ENCODE assay signal across 9 mouse cellular contexts in genomic region chr10:81431526-81432168, GRCm38 (mm10). TPM values are rescaled to one million over a fixed set of nuclear protein-coding genes. Genes with fewer than 3 reads are reported as not detected.
A peak's percentile ranks its signal among the peaks of the same experiment; 100 is the strongest.
DNase-seq lines count a peak whose midpoint lies in the region; ATAC-seq and TF ChIP-seq lines count a peak whose summit lies in the region.
"Had no signal": no experiment of that assay in that cellular context is flagged by ENCODE, and none has a peak within 500 bp of the region (broad histone marks: within the 10 kb centered on the region; RNA-seq: fewer than 3 reads in every experiment).

No protein-coding gene starts in this region.

- H3K4me2 ChIP-seq in heart, embryonic 16.5 days (ENCODE audit: low read depth, low read length): peak overlapping the region; percentile 92
- H3K4me2 ChIP-seq in midbrain, embryonic 13.5 days (replicated peaks): peak overlapping the region; percentile 91

- no peak for ATAC-seq in cerebellum, adult (ENCODE audit: insufficient number of reproducible peaks, low FRiP score, low TSS enrichment)
- ATAC-seq in heart, embryonic 16.5 days (replicated peaks; ENCODE audit: extremely low read depth, insufficient read depth, low FRiP score): no peak
- peak; percentile 9; the same call in 1 of the 2 replicates for ATAC-seq in midbrain, embryonic 13.5 days
- ATAC-seq: Patski had no signal

- peak overlapping the region; percentile 89 for H3K9ac ChIP-seq in heart, embryonic 16.5 days (ENCODE audit: low read length)
- no peak overlapping the region for H3K9ac ChIP-seq in midbrain, embryonic 13.5 days (replicated peaks)

- DNase-seq in cerebellum, adult 11 months: peak; percentile 67
- DNase-seq in cerebellum, postnatal 14 days: peak; percentile 68 to 79
- DNase-seq in kidney, postnatal 25 days: peak; percentile 90 to 95
- peak; percentile 42 for DNase-seq in thymus, postnatal 14 days

- no peaks in the 10 kb centered on the region for H3K27me3 ChIP-seq in C2C12 (ENCODE audit: control insufficient read depth, insufficient read depth, insufficient read length)
- no peaks in the 10 kb centered on the region for H3K27me3 ChIP-seq in heart, embryonic 16.5 days (ENCODE audit: control insufficient read depth, insufficient read depth, low read length)
- H3K27me3 ChIP-seq in midbrain, embryonic 13.5 days: peaks cover 27% of the 10 kb centered on the region
- H3K27me3 ChIP-seq: Patski had no signal

- no peak overlapping the region for H3K4me3 ChIP-seq in C2C12 (ENCODE audit: insufficient read depth, poor library complexity, severe bottlenecking)
- peak overlapping the region; percentile 79 for H3K4me3 ChIP-seq in heart, embryonic 16.5 days (ENCODE audit: low read length)
- peak overlapping the region; percentile 77 for H3K4me3 ChIP-seq in midbrain, embryonic 13.5 days (replicated peaks)

- TF ChIP-seq CTCF in C2C12 (IDR thresholded peaks at IDR 0.05; ENCODE audit: control insufficient read depth, insufficient read depth, insufficient read length): no peak

- peak overlapping the region; percentile 98 for H3K27ac ChIP-seq in heart, embryonic 16.5 days (ENCODE audit: low read length)
- peak overlapping the region; percentile 94 for H3K27ac ChIP-seq in midbrain, embryonic 13.5 days

- no peaks in the 10 kb centered on the region for H3K9me3 ChIP-seq in heart, embryonic 16.5 days (replicated peaks; ENCODE audit: control insufficient read depth, low read length)
- H3K9me3 ChIP-seq in midbrain, embryonic 13.5 days: no peaks in the 10 kb centered on the region

- H3K36me3 ChIP-seq in C2C12 (ENCODE audit: control insufficient read depth, insufficient read depth): no peaks in the 10 kb centered on the region
- no peaks in the 10 kb centered on the region for H3K36me3 ChIP-seq in heart, embryonic 16.5 days (ENCODE audit: control insufficient read depth, insufficient read depth)
- no peaks in the 10 kb centered on the region for H3K36me3 ChIP-seq in midbrain, embryonic 13.5 days

- no peak overlapping the region for H3ac ChIP-seq in C2C12 (ENCODE audit: control insufficient read depth, insufficient read length, low read depth)

- H3K79me3 ChIP-seq in C2C12 (ENCODE audit: low read depth): peaks cover 11% of the 10 kb centered on the region

- peaks cover 26% of the 10 kb centered on the region for H3K79me2 ChIP-seq in C2C12 (ENCODE audit: control insufficient read depth, insufficient read depth)

- WGBS in heart, embryonic 16.5 days: 20% methylated on average over 15 of the region's 15 CpGs
- 17% methylated on average over 15 of the region's 15 CpGs for WGBS in midbrain, embryonic 13.5 days

- peaks cover 47% of the 10 kb centered on the region for H3K4me1 ChIP-seq in heart, embryonic 16.5 days (ENCODE audit: control insufficient read depth, insufficient read depth, low read length)
- H3K4me1 ChIP-seq in midbrain, embryonic 13.5 days (replicated peaks): peaks cover 39% of the 10 kb centered on the region

TF ChIP-seq in C2C12, 6 proteins besides CTCF, POLR2A, EP300 and RAD21:
- TF ChIP-seq MAX (IDR thresholded peaks at IDR 0.05) (peak; percentile 63), MYOD1 (IDR thresholded peaks at IDR 0.05; ENCODE audit: control insufficient read depth, insufficient read length, low read depth) (no peak), CEBPB (IDR thresholded peaks at IDR 0.05; ENCODE audit: low read depth) (no peak), FOSL1 (IDR thresholded peaks at IDR 0.05; ENCODE audit: insufficient read depth, low read length, poor library complexity, severe bottlenecking) (no peak), MYOG (IDR thresholded peaks at IDR 0.05; ENCODE audit: control insufficient read depth, extremely low read depth, insufficient read length) (no peak), USF1 (IDR thresholded peaks at IDR 0.05; ENCODE audit: low read depth) (peak; percentile 67)

RNA-seq across cellular contexts. Expression of gene Nfic, which starts 23.8 kb away (rescaled TPM):
- polyA plus RNA-seq in C2C12 (2012; fragmentation: generic; extraction: Trizol): 86.7 TPM
- 54.7 and 61.1 TPM in 2 replicates for polyA plus RNA-seq in heart, embryonic 16.5 days (2015; fragmentation: Nextera tagmentation; extraction: Ambion mirVana)
- polyA plus RNA-seq in midbrain, embryonic 13.5 days (2015; fragmentation: Nextera tagmentation; extraction: Ambion mirVana): 13.1 and 15.2 TPM in 2 replicates

RNA-seq across cellular contexts. Expression of gene Smim24, which starts 38.8 kb away (rescaled TPM):
- polyA plus RNA-seq in C2C12 (2012; fragmentation: generic; extraction: Trizol): 0.32 TPM
- 5.0 and 9.2 TPM in 2 replicates for polyA plus RNA-seq in heart, embryonic 16.5 days (2015; fragmentation: Nextera tagmentation; extraction: Ambion mirVana)
- polyA plus RNA-seq in midbrain, embryonic 13.5 days (2015; fragmentation: Nextera tagmentation; extraction: Ambion mirVana): 1.4 and 1.9 TPM in 2 replicates

RNA-seq across cellular contexts. Expression of gene Gm48552, which starts 42.8 kb away (rescaled TPM):
- 0.20 TPM for polyA plus RNA-seq in C2C12 (2012; fragmentation: generic; extraction: Trizol)
- 0.55 and 0.83 TPM in 2 replicates for polyA plus RNA-seq in heart, embryonic 16.5 days (2015; fragmentation: Nextera tagmentation; extraction: Ambion mirVana)
- 1.2 and 2.1 TPM in 2 replicates for polyA plus RNA-seq in midbrain, embryonic 13.5 days (2015; fragmentation: Nextera tagmentation; extraction: Ambion mirVana)

RNA-seq across cellular contexts. Expression of gene Gm48551, which starts 47.4 kb away (rescaled TPM):
- polyA plus RNA-seq in C2C12 (2012; fragmentation: generic; extraction: Trizol): 1.7 TPM
- polyA plus RNA-seq in heart, embryonic 16.5 days (2015; fragmentation: Nextera tagmentation; extraction: Ambion mirVana): 2.1 and 2.6 TPM in 2 replicates
- 6.9 and 7.2 TPM in 2 replicates for polyA plus RNA-seq in midbrain, embryonic 13.5 days (2015; fragmentation: Nextera tagmentation; extraction: Ambion mirVana)

RNA-seq across cellular contexts. Expression of gene Dohh, which starts 47.4 kb away (rescaled TPM):
- polyA plus RNA-seq in C2C12 (2012; fragmentation: generic; extraction: Trizol): 148 TPM
- 83.4 and 86.2 TPM in 2 replicates for polyA plus RNA-seq in heart, embryonic 16.5 days (2015; fragmentation: Nextera tagmentation; extraction: Ambion mirVana)
- polyA plus RNA-seq in midbrain, embryonic 13.5 days (2015; fragmentation: Nextera tagmentation; extraction: Ambion mirVana): 73.5 TPM in 2 replicates

Comparison
In these comparisons a context has a peak if more than half of its experiments do, and no peak if none do; other contexts are left out.
1. DNase-seq: peak in every context shown above with its lines; median percentile 92 in kidney, postnatal 25 days; 74 in cerebellum, postnatal 14 days; 67 in cerebellum, adult 11 months; 42 in thymus, postnatal 14 days.